Mouse (Mus musculus): Measurements from ENCODE around the gene Itgb1bp1.

GRCm38 (mm10) chr12:21205799-21206198 lies 80.3 kb downstream of the Itgb1bp1 start:
- no peak for TF ChIP-seq CTCF (IDR thresholded peaks at IDR 0.05; ENCODE audit: low read depth, low read length)
- TF ChIP-seq POLR2A (IDR thresholded peaks at IDR 0.05; ENCODE audit: insufficient read depth, low read length) = no peak

Data from ES-Bruce4 (cell line).